Mouse (Mus musculus) liver, embryonic 16.5 days (tissue): ENCODE data around the gene Eif3m. TPM values are rescaled to one million over a fixed set of nuclear protein-coding genes. Genes with fewer than 3 reads are reported as not detected.
A peak's percentile ranks its signal among the peaks of the same experiment; 100 is the strongest.

ENCODE experiments used
- ATAC-seq: fragments of 200-750 bp; cut with Nextera tagmentation; 2 replicates; pipeline ENCODE4 v1.8.0; 2017; ENCODE audit warnings: low read depth, mild to moderate bottlenecking, moderate number of reproducible peaks, moderate library complexity
- H3K27ac ChIP-seq: fragments of 300-500 bp; sonication (generic); 2 replicates; pipeline ENCODE4 v1.5.1; 2014; ENCODE audit warnings: mild to moderate bottlenecking, low read length
- H3K27me3 ChIP-seq: fragments of 300-500 bp; sonication (generic); 2 replicates; pipeline ENCODE4 v1.6.1; 2014; ENCODE audit warnings: low read depth, low read length, mixed read lengths; ENCODE audit not compliant: control insufficient read depth, insufficient read depth
- H3K36me3 ChIP-seq: fragments of 300-500 bp; sonication (generic); 2 replicates; pipeline ENCODE4 v1.6.1; 2014; ENCODE audit warnings: mild to moderate bottlenecking; ENCODE audit not compliant: control insufficient read depth, insufficient read depth
- H3K4me1 ChIP-seq: fragments of 300-500 bp; sonication (generic); 2 replicates; pipeline ENCODE4 v1.6.1; 2014; ENCODE audit warnings: low read depth, low read length, mixed read lengths; ENCODE audit not compliant: control insufficient read depth
- H3K4me2 ChIP-seq: fragments of 300-500 bp; sonication (generic); 2 replicates; pipeline ENCODE4 v1.6.1; 2014; ENCODE audit warnings: low read depth, low read length, mixed read lengths
- H3K4me3 ChIP-seq: fragments of 300-500 bp; sonication (generic); 2 replicates; pipeline ENCODE4 v1.5.1; 2014; ENCODE audit warnings: low read depth, mild to moderate bottlenecking, low read length
- H3K9ac ChIP-seq: fragments of 300-500 bp; sonication (generic); 2 replicates; pipeline ENCODE4 v1.6.1; 2014; ENCODE audit warnings: low read depth, low read length
- H3K9me3 ChIP-seq: fragments of 300-500 bp; sonication (generic); replicated peaks from 2 replicates; pipeline ENCODE4 v1.6.1; 2016; ENCODE audit warnings: low read length; ENCODE audit not compliant: control insufficient read depth
- WGBS: fragments of 180-500 bp; shearing (Covaris S2); extraction: QIAGEN DNeasy Blood & Tissue Kit; methylation state at CpG from one replicate; pipeline ENCODE4 v1.1.7; 2014; ENCODE audit not compliant: insufficient replicate concordance; 5-methylcytosine and 5-hydroxymethylcytosine counted together
- polyA plus RNA-seq: library from polyadenylated mRNA; unstranded; fragments of >200 nt; fragmentation: Nextera tagmentation; extraction: Ambion mirVana; gene quantifications from 2 replicates; pipeline ENCODE4 v1.2.1, GENCODE M21; 2015

Eif3m gene
- 110 and 126 TPM in 2 replicates for polyA plus RNA-seq

GRCm38 (mm10) chr2:105016967-105017287 is at the start of gene Eif3m:
TSS of gene Eif3m (minus strand) at chr2:105017080.
- Histone ChIP-seq H3K4me3 (peak within 1 kb of the TSS; percentile 69), H3K4me1 (peaks cover 19% of the 10 kb centered on the region), H3K27me3 (no peaks in the 10 kb centered on the region), H3K9ac (peak within 1 kb of the TSS; percentile 72), H3K27ac (peak within 1 kb of the TSS; percentile 42), H3K36me3 (peaks cover 12% of the 10 kb centered on the region), H3K4me2 (peak within 1 kb of the TSS; percentile 57), H3K9me3 (no peaks in the 10 kb centered on the region)
- ATAC-seq = peak; percentile 99
- WGBS = under 1% methylated on average over 24 of the region's 25 CpGs

GRCm38 (mm10) chr2:105062741-105063372 is 46.0 kb upstream of the Eif3m start:
- H3K27me3 ChIP-seq = no peaks in the 10 kb centered on the region
- WGBS = 45% methylated on average over 7 of the region's 7 CpGs
- H3K9ac ChIP-seq = no peak overlapping the region
- no peak overlapping the region for H3K27ac ChIP-seq
- no peak for ATAC-seq
- no peaks in the 10 kb centered on the region for H3K36me3 ChIP-seq
- H3K9me3 ChIP-seq = no peaks in the 10 kb centered on the region
- H3K4me3 ChIP-seq = no peak overlapping the region
- no peaks in the 10 kb centered on the region; the same call in 1 of the 2 replicates for H3K4me1 ChIP-seq
- H3K4me2 ChIP-seq = no peak overlapping the region

GRCm38 (mm10) chr2:105058577-105059116 is 41.8 kb upstream of the Eif3m start:
- Histone ChIP-seq H3K9me3 (no peaks in the 10 kb centered on the region), H3K9ac (no peak overlapping the region), H3K36me3 (no peaks in the 10 kb centered on the region), H3K27ac (no peak overlapping the region), H3K4me1 (no peaks in the 10 kb centered on the region; the same call in 1 of the 2 replicates), H3K27me3 (no peaks in the 10 kb centered on the region), H3K4me2 (no peak overlapping the region), H3K4me3 (no peak overlapping the region)
- 43% methylated on average over 7 of the region's 7 CpGs for WGBS
- peak; percentile 69 for ATAC-seq

- 46% methylated on average over 1 of the region's 1 CpGs for WGBS
- Histone ChIP-seq H3K4me2 (no peak overlapping the region), H3K9ac (no peak overlapping the region), H3K36me3 (no peaks in the 10 kb centered on the region), H3K9me3 (no peaks in the 10 kb centered on the region), H3K27ac (no peak overlapping the region), H3K27me3 (no peaks in the 10 kb centered on the region), H3K4me1 (no peaks in the 10 kb centered on the region; the same call in 1 of the 2 replicates), H3K4me3 (no peak overlapping the region)
- ATAC-seq = 0 out of 2 replicates have a peak, but pooled peaks have one; percentile 30
These were observed 38.6 kb upstream of the Eif3m start for GRCm38 (mm10) chr2:105055529-105055928.

DNA sequence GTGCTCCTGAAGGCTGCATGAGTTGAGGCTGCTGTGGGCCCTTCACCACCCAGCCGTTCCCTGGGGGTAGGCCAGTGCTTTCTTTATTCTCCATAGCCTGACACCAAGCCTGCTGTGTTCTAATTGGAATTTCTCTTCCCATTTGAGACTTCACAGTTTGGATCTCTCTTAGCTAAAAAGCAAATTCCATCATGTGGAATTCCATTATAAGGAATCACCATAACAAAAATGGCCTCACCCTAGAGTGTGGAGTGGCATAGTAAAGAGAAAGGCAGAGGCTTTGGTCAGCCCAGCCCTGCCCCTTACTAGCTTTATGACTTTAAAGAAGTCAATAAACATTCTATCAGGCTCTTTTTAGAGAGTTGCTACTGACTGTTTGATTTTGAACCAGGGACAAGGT is 31.4 kb upstream of the Eif3m start:
- no peak overlapping the region for H3K27ac ChIP-seq
- H3K4me3 ChIP-seq = no peak overlapping the region
- H3K27me3 ChIP-seq = no peaks in the 10 kb centered on the region
- no peak for ATAC-seq
- H3K9ac ChIP-seq = no peak overlapping the region
- H3K4me2 ChIP-seq = no peak overlapping the region
- H3K36me3 ChIP-seq = no peaks in the 10 kb centered on the region
- H3K4me1 ChIP-seq = no peaks in the 10 kb centered on the region
- WGBS = 57% methylated on average over 1 of the region's 1 CpGs
- H3K9me3 ChIP-seq = no peaks in the 10 kb centered on the region

- WGBS = 34% methylated on average over 4 of the region's 4 CpGs
- H3K27ac ChIP-seq = no peak overlapping the region
These were observed 26.3 kb upstream of the Eif3m start for GRCm38 (mm10) chr2:105043152-105043551.

DNA sequence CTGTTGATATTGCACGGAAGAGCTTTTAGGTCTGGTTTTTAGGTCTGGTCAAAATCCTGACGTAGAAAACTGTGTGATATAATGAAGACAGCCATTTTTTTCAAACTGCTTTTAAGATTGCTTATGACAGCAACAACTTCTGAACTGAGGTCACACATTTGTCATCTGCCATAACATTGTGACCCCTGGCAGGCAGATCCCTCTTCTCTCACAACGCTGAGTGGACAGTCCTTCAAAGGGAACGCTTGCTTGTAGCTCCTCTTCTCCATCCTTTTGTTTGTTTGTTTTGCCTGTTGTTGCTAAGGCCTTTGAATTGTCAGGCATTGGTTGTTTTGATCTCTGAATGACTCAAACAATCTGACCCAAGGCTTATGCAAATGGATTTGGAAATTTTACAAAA is 24.0 kb upstream of the Eif3m start:
- Histone ChIP-seq H3K4me3 (no peak overlapping the region), H3K36me3 (no peaks in the 10 kb centered on the region), H3K27me3 (no peaks in the 10 kb centered on the region), H3K4me1 (no peaks in the 10 kb centered on the region), H3K4me2 (no peak overlapping the region), H3K9ac (no peak overlapping the region), H3K9me3 (no peaks in the 10 kb centered on the region), H3K27ac (no peak overlapping the region)
- no peak for ATAC-seq
- WGBS = 59% methylated on average over 4 of the region's 4 CpGs

More at GRCm38 (mm10) chr2:105043152-105043551, 26.3 kb upstream of the Eif3m start:
- Histone ChIP-seq H3K27me3 (no peaks in the 10 kb centered on the region), H3K4me1 (no peaks in the 10 kb centered on the region), H3K4me2 (no peak overlapping the region), H3K4me3 (no peak overlapping the region), H3K9me3 (no peaks in the 10 kb centered on the region), H3K9ac (no peak overlapping the region), H3K36me3 (no peaks in the 10 kb centered on the region)
- ATAC-seq = no peak

- 0 out of 2 replicates have a peak, but pooled peaks have one; percentile 30 for ATAC-seq
- Histone ChIP-seq H3K9me3 (no peaks in the 10 kb centered on the region), H3K9ac (no peak overlapping the region), H3K27me3 (no peaks in the 10 kb centered on the region), H3K4me2 (no peak overlapping the region), H3K36me3 (no peaks in the 10 kb centered on the region), H3K4me1 (no peaks in the 10 kb centered on the region), H3K27ac (no peak overlapping the region), H3K4me3 (no peak overlapping the region)
- WGBS = 78% methylated on average over 5 of the region's 5 CpGs
These were observed 22.0 kb upstream of the Eif3m start for GRCm38 (mm10) chr2:105038879-105039278.

- 60% methylated on average over 7 of the region's 7 CpGs for WGBS
- no peaks in the 10 kb centered on the region for H3K4me1 ChIP-seq
- H3K9me3 ChIP-seq = no peaks in the 10 kb centered on the region
- no peak overlapping the region for H3K4me3 ChIP-seq
- H3K27ac ChIP-seq = no peak overlapping the region
- no peak overlapping the region for H3K4me2 ChIP-seq
- H3K27me3 ChIP-seq = no peaks in the 10 kb centered on the region
- ATAC-seq = no peak
- H3K9ac ChIP-seq = no peak overlapping the region
- H3K36me3 ChIP-seq = no peaks in the 10 kb centered on the region
These were observed 21.2 kb upstream of the Eif3m start for GRCm38 (mm10) chr2:105037956-105038569.
